Mouse (Mus musculus) neural tube, embryonic 13.5 days (tissue): Measurements from ENCODE around the gene Cmtm8. TPM values are rescaled to one million over a fixed set of nuclear protein-coding genes. Genes with fewer than 3 reads are reported as not detected.

Experiments
- ATAC-seq: fragments of 200-750 bp; cut with Nextera tagmentation; 2 replicates; pipeline ENCODE4 v1.8.0; 2017; ENCODE audit warnings: low read depth, mild to moderate bottlenecking, moderate TSS enrichment, moderate library complexity
- H3K27ac ChIP-seq: fragments of 300-500 bp; sonication (generic); replicated peaks from 2 replicates; pipeline ENCODE4 v1.5.1; 2015; ENCODE audit warnings: moderate library complexity, mild to moderate bottlenecking, inconsistent platforms
- H3K27me3 ChIP-seq: fragments of 300-500 bp; sonication (generic); 2 replicates; pipeline ENCODE4 v1.6.1; 2015; ENCODE audit warnings: mild to moderate bottlenecking, inconsistent platforms
- H3K36me3 ChIP-seq: fragments of 300-500 bp; sonication (generic); 2 replicates; pipeline ENCODE4 v1.6.1; 2015; ENCODE audit warnings: mild to moderate bottlenecking, inconsistent platforms
- H3K4me1 ChIP-seq: fragments of 300-500 bp; sonication (generic); replicated peaks from 2 replicates; pipeline ENCODE4 v1.6.1; 2015; ENCODE audit warnings: inconsistent platforms
- H3K4me2 ChIP-seq: fragments of 300-500 bp; sonication (generic); 2 replicates; pipeline ENCODE4 v1.6.1; 2015; ENCODE audit warnings: inconsistent platforms, mild to moderate bottlenecking, moderate library complexity
- H3K4me3 ChIP-seq: fragments of 300-500 bp; sonication (generic); 2 replicates; pipeline ENCODE4 v1.5.1; 2015; ENCODE audit warnings: mild to moderate bottlenecking, inconsistent platforms
- H3K9ac ChIP-seq: fragments of 300-500 bp; sonication (generic); 2 replicates; pipeline ENCODE4 v1.6.1; 2015; ENCODE audit warnings: moderate library complexity, mild to moderate bottlenecking, inconsistent platforms
- H3K9me3 ChIP-seq: fragments of 300-500 bp; sonication (generic); 2 replicates; pipeline ENCODE4 v1.6.1; 2016; ENCODE audit warnings: inconsistent platforms
- WGBS: fragments of 180-500 bp; shearing (Covaris S2); methylation state at CpG from one replicate; pipeline ENCODE4 v1.1.7; 2015; 5-methylcytosine and 5-hydroxymethylcytosine counted together
- polyA plus RNA-seq: library from polyadenylated mRNA; unstranded; fragments of >200 nt; fragmentation: Nextera tagmentation; extraction: Ambion mirVana; gene quantifications from 2 replicates; pipeline ENCODE4 v1.2.1, GENCODE M21; 2015

Cmtm8 gene
- polyA plus RNA-seq, 1 experiment from 2014 or later: 17.3 TPM

DNA sequence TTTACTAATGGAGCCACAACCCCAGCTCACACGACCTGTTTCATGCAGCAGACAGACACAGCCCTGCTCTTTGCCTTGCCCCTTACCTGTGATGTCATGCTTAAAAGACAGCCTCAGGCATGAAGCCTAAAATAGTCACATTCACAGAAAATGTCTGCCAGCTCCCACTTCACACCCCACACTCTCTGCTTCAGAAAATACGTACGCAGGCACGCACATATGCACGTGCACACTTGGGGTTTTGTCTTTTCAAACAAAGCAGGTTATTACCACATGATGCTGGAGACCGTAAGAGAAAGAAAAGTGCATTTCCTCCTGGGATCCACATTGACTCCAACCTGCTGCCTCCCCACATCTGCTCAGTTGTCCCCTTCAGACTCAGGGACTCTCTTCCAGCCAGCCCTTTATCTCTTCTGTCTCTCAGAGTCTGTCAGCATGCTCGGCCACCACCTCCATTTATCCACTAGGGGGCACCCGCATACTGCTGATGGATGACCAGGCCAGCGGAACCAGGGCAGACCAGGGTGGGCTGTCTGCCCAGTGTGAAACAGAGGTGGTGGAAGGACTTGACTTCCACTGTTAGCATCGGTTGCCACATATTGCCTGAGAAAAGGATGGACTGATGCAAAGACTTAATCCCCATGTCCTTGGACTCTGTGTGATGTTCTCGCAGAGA is 46.5 kb downstream of the Cmtm8 start:
- Histone ChIP-seq H3K36me3 (no peaks in the 10 kb centered on the region), H3K4me3 (no peak overlapping the region), H3K27me3 (peaks cover 3% of the 10 kb centered on the region; the same call in 1 of the 2 replicates), H3K9me3 (no peaks in the 10 kb centered on the region), H3K9ac (no peak overlapping the region), H3K27ac (no peak overlapping the region), H3K4me2 (no peak overlapping the region), H3K4me1 (peaks cover 9% of the 10 kb centered on the region)
- ATAC-seq: peak; percentile 88
- 55% methylated on average over 11 of the region's 11 CpGs for WGBS

DNA sequence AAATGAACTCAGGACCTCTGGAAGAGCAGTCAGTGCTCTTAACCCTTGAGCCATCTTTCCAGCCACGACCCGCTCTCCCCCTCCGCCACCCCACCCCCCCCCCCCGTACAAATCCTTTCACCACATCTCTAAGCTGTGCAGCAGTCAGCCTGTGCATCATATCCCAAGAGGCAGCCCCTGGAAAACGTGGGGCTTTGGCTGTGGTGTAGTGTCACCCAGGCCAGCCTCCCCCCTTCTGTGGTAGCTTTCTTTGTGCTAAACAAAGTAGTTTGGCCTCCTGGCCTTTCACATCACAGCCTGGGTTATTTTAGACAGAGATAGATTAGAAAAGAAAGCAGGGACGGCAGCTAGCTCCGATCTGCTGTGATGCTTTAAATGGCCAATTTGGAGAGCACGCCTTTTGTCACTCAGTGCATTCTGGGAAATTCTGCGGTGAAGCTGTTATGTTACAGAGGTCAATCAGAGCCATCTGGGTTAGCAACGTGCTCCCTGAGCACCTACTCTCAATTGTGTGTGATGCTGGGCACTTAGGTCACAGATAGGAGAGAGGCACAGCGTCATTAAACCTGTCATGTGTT is 47.4 kb downstream of the Cmtm8 start:
- Histone ChIP-seq H3K9ac (no peak overlapping the region), H3K4me1 (peaks cover 9% of the 10 kb centered on the region), H3K9me3 (no peaks in the 10 kb centered on the region), H3K4me3 (no peak overlapping the region), H3K27me3 (peaks cover 3% of the 10 kb centered on the region; the same call in 1 of the 2 replicates), H3K4me2 (no peak overlapping the region), H3K36me3 (no peaks in the 10 kb centered on the region), H3K27ac (no peak overlapping the region)
- 41% methylated on average over 11 of the region's 11 CpGs for WGBS
- no peak for ATAC-seq

DNA sequence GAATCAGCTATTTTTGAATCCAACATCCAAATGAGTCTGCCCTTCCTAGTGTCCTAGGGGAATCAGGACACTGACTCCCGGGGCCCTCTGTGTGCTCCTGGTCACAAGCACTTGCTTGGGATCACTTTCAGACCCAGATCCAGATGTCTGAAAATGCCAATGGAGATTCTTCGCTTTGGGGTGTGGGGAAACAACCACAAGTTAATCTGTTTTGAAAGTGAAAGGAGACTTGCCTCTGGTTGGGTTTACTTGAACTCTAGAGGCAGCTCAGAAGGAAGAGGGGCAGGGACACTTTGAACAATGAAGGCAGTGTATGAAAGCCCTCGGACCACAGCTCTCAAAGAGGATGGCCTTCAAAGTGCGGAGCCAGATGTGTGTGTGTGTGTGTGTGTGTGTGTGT is 49.5 kb downstream of the Cmtm8 start:
- WGBS: 77% methylated on average over 4 of the region's 4 CpGs
- H3K4me2 ChIP-seq: no peak overlapping the region
- H3K4me1 ChIP-seq: peaks cover 4% of the 10 kb centered on the region; the same call in 1 of the 2 replicates

DNA sequence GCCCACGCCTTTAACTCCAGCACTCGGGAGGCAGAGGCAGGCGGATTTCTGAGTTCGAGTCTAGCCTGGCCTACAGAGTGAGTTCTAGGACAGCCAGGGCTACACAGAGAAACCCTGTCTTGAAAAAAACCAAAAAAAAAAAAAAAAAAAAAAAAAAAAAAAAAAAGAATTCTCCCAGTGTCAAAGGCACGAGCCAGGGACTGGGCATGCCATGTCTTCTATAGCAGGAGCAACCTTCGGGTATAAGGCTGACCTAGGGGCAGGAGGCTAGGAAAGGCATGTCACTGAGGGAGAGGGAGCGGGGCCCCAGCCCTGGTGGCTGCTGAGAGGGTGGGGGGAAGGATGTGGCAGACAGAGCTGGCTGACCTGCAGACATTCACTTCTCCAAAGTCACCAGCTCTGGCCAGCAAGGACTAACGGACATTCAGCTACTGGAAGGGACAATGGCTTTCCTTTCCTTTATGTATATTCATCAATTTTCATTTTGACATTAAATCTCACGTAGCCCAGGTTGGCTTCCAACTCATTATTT is 50.1 kb downstream of the Cmtm8 start:
- Histone ChIP-seq H3K27ac (no peak overlapping the region), H3K9ac (no peak overlapping the region), H3K4me1 (peaks cover 4% of the 10 kb centered on the region; the same call in 1 of the 2 replicates), H3K9me3 (no peaks in the 10 kb centered on the region), H3K4me3 (no peak overlapping the region), H3K36me3 (no peaks in the 10 kb centered on the region), H3K4me2 (no peak overlapping the region), H3K27me3 (no peaks in the 10 kb centered on the region)
- ATAC-seq: no peak
- WGBS: 85% methylated on average over 9 of the region's 9 CpGs

More for the DNA sequence above, 49.5 kb downstream of the Cmtm8 start:
- no peaks in the 10 kb centered on the region for H3K27me3 ChIP-seq
- no peaks in the 10 kb centered on the region for H3K9me3 ChIP-seq
- ATAC-seq: no peak
- no peak overlapping the region for H3K4me3 ChIP-seq
- H3K36me3 ChIP-seq: no peaks in the 10 kb centered on the region
- H3K27ac ChIP-seq: no peak overlapping the region
- H3K9ac ChIP-seq: no peak overlapping the region

DNA sequence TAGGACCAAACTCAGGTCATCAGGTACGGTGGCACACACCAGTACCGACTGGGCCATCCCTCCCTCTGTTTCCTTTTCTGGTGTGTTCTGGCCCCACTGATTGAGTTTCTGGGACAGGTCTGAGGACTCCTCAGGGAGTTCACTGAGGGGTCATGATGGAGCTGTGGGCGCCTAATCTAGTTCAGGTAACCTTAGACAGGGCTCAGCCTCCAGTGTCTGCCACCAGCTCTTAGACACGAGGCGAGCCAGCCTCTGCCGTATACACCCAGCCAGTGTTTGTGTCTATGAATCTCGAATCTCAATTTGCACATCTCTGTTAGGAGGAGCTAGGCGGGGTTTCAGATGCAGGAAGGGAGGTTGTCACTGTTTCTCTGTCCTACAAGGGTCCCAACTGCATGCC is 54.0 kb downstream of the Cmtm8 start:
- 90% methylated on average over 8 of the region's 8 CpGs for WGBS
- ATAC-seq: no peak

DNA sequence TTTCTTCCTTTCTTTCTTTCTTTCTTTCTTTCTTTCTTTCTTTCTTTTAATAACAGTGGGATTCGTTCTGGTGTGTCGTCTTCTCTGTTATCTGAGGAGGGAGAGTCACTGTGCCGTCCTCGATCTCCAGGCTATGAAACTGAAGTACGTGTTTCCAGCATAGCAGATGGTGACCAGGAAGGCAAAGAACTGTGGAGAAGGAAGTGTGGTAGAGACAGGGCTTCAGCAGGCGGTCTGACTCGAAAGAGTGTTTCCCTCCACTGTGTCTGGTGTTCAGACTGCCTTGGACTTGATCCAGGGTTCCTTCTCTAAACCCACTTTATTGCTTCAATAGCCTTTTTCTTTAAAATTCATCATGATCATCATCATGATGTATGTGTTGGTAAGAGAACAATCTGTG is 54.4 kb downstream of the Cmtm8 start:
- ATAC-seq: no peak
- 75% methylated on average over 7 of the region's 7 CpGs for WGBS
- no peaks in the 10 kb centered on the region for H3K27me3 ChIP-seq
- H3K9me3 ChIP-seq: no peaks in the 10 kb centered on the region
- no peak overlapping the region for H3K4me2 ChIP-seq
- H3K27ac ChIP-seq: no peak overlapping the region
- peaks cover 8% of the 10 kb centered on the region; the same call in 1 of the 2 replicates for H3K4me1 ChIP-seq
- no peaks in the 10 kb centered on the region for H3K36me3 ChIP-seq
- no peak overlapping the region for H3K9ac ChIP-seq
- H3K4me3 ChIP-seq: no peak overlapping the region

More for the DNA sequence above, 54.0 kb downstream of the Cmtm8 start:
- Histone ChIP-seq H3K4me3 (no peak overlapping the region), H3K9me3 (no peaks in the 10 kb centered on the region), H3K36me3 (no peaks in the 10 kb centered on the region), H3K4me1 (peaks cover 8% of the 10 kb centered on the region; the same call in 1 of the 2 replicates), H3K27ac (no peak overlapping the region), H3K27me3 (no peaks in the 10 kb centered on the region), H3K9ac (no peak overlapping the region), H3K4me2 (no peak overlapping the region)

DNA sequence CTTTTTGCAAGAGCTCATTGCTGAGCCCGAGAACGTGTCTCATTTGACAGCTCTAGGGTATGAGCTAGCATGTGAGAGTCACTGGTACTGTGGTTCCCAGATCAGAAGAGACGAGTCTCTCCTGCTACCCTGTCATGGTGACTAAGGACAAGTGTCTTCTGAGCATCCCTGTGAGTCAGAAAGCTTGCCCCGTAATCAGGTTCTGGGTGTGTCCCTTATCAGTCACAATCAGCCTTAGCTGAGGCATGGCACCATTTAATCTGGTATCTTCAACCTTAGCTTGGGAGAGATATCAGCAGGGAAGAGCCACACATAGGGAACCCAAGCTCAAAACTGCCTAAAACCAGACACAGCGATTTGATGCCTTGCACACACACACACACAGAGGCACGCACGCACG is 55.3 kb downstream of the Cmtm8 start:
- Histone ChIP-seq H3K4me2 (no peak overlapping the region), H3K27ac (no peak overlapping the region), H3K4me3 (no peak overlapping the region), H3K9me3 (no peaks in the 10 kb centered on the region), H3K9ac (no peak overlapping the region), H3K4me1 (peaks cover 8% of the 10 kb centered on the region; the same call in 1 of the 2 replicates), H3K36me3 (no peaks in the 10 kb centered on the region), H3K27me3 (no peaks in the 10 kb centered on the region)
- no peak for ATAC-seq
- 94% methylated on average over 8 of the region's 8 CpGs for WGBS

DNA sequence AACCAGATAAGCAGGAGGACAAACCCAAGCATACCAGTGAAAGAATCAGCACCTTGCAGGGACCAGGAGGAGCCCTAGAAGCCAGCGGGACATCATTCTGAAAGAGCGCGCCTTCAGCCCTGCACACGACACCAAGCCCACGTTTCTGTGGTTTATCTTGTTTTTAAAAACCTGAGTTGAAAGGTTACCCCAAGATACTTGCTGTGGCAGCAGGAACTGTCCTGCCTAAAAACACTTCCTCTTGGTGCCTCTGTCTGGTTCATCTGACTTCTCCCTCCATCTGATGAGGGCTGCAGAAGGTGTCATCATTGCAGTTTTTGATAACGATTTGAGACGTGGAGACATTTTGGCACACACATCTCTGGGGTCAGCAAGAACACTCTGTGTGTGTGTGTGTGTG is 56.2 kb downstream of the Cmtm8 start:
- ATAC-seq: no peak
- Histone ChIP-seq H3K4me1 (peaks cover 8% of the 10 kb centered on the region; the same call in 1 of the 2 replicates), H3K27ac (no peak overlapping the region), H3K4me3 (no peak overlapping the region), H3K9me3 (no peaks in the 10 kb centered on the region), H3K36me3 (no peaks in the 10 kb centered on the region), H3K4me2 (no peak overlapping the region), H3K9ac (no peak overlapping the region), H3K27me3 (no peaks in the 10 kb centered on the region; the same call in 1 of the 2 replicates)
- 90% methylated on average over 7 of the region's 7 CpGs for WGBS

DNA sequence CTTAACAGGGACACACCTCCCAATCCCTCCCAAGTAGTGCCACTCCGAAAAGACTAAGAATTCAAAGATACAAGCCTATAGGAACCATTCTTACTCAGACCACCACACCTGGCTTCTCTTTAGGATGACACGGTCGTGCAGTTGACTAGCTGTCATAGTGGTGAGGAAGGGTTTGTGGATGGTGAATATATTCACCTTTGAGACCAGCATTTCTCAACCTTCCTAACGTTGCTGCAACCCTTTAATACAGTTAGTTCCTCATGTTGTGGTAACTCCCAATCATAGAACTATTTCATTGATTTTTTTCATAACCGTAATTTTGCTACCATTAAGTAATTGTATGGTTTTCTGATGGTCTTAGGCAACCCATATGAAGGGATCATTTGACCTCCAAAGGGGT is 56.8 kb downstream of the Cmtm8 start:
- no peaks in the 10 kb centered on the region for H3K9me3 ChIP-seq
- H3K36me3 ChIP-seq: no peaks in the 10 kb centered on the region
- 96% methylated on average over 5 of the region's 5 CpGs for WGBS
- H3K9ac ChIP-seq: no peak overlapping the region
- no peak overlapping the region for H3K27ac ChIP-seq
- no peak for ATAC-seq
- no peak overlapping the region for H3K4me3 ChIP-seq
- no peaks in the 10 kb centered on the region; the same call in 1 of the 2 replicates for H3K27me3 ChIP-seq
- no peak overlapping the region for H3K4me2 ChIP-seq
- peaks cover 8% of the 10 kb centered on the region; the same call in 1 of the 2 replicates for H3K4me1 ChIP-seq

DNA sequence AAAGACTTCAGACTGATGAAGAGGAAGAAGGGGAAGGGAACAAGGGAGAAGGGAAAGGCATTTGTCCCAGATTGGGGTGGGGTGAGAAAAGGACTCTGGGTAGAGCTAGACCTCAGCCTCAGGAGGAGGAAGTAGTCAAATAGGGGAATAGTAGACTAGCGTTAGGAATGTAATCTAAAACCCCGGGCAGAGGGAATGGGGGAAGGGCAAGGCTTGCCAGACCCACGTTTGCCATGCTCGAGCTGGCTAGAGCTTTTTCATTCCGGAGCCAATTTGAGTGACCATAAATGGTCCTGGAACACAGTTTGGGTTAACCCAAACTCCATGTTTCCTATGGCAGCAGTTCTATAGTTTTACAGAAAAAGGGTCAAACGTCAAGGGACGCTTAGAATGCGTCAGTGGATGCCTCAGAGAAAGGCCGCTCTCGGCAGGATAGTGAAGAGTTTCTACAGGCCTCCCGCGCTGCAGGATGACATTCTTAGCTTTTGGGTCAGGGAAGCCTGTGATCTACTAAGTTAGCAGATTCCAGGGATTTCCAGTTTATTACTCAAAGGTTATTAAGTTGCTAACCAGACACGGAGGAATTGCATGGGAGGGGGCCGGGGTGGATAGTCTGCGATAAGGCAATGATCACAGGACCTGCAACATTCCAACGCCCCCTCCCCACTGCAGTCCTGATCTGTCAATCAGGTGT is 58.4 kb downstream of the Cmtm8 start:
- Histone ChIP-seq H3K27ac (no peak overlapping the region), H3K4me2 (no peak overlapping the region), H3K9me3 (no peaks in the 10 kb centered on the region), H3K36me3 (no peaks in the 10 kb centered on the region), H3K4me1 (peaks cover 23% of the 10 kb centered on the region), H3K27me3 (no peaks in the 10 kb centered on the region; the same call in 1 of the 2 replicates), H3K4me3 (no peak overlapping the region), H3K9ac (no peak overlapping the region)
- 12% methylated on average over 16 of the region's 16 CpGs for WGBS
- no peak for ATAC-seq

DNA sequence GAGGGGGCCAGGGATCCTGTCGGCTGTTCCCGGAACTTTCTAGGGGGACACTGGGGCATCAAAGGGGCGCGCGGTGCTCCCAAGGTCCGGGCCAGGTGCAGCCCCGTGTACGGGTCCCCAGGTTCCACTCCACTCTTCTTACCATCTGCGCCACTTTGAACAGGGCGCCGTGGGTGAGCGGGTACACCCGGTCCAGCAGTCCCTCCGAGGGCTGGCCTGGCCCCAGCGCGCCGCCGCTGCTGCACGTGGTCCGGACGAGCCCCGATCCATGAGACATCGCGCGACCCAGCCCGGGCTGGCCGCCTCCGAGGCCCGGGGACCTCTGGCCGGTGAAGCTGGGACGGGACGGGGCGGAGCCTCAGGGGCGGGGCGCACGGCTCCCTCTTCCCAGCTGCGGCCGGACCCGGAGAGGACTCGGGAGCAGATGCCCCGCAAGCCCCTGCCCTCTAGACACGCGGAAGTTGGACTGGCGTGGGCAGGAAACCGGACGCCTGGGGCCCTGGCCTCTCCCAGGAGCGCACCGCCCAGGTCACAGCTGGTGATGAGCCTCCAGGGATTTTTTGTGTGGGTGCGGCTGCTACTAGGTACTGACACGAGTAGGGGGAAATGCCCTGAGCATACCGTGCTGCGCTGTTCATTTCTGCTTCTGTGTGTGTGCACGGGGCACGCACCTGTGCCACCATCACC is 62.3 kb downstream of the Cmtm8 start, which contains the start of gene Cmtm7:
Gene Cmtm7, minus strand, starts transcription at position 331 of the 687 bp plus-strand sequence.
- under 1% methylated on average over 51 of the region's 54 CpGs for WGBS
- ATAC-seq: peak; percentile 74
- H3K27ac ChIP-seq: peak within 1 kb of the TSS; percentile 46

More for the DNA sequence above, 62.3 kb downstream of the Cmtm8 start, which contains the start of gene Cmtm7:
- Histone ChIP-seq H3K27me3 (peaks cover 6% of the 10 kb centered on the region; the same call in 1 of the 2 replicates), H3K9ac (peak within 1 kb of the TSS; percentile 74), H3K9me3 (no peaks in the 10 kb centered on the region), H3K4me2 (peak within 1 kb of the TSS; percentile 94), H3K4me3 (peak within 1 kb of the TSS; percentile 51), H3K4me1 (peaks cover 30% of the 10 kb centered on the region), H3K36me3 (no peaks in the 10 kb centered on the region)
